Comparison of ENCODE assay signal across 12 mouse cellular contexts in genomic region chr5:134164688-134165087, GRCm38 (mm10). TPM values are rescaled to one million over a fixed set of nuclear protein-coding genes. Genes with fewer than 3 reads are reported as not detected.
DNase-seq lines count a peak whose midpoint lies in the region; ATAC-seq and TF ChIP-seq lines count a peak whose summit lies in the region.
"Had no signal": no experiment of that assay in that cellular context is flagged by ENCODE, and none has a peak within 500 bp of the region (broad histone marks: within the 10 kb centered on the region; RNA-seq: fewer than 3 reads in every experiment).

No protein-coding gene starts in this region.

- H3K27me3 ChIP-seq in lung, embryonic 14.5 days (ENCODE audit: insufficient read depth, low read length): no peaks in the 10 kb centered on the region
- no peaks in the 10 kb centered on the region for H3K27me3 ChIP-seq in kidney, adult 2 months (replicated peaks; ENCODE audit: control insufficient read depth, insufficient read depth, low read length)
- no peaks in the 10 kb centered on the region for H3K27me3 ChIP-seq in midbrain, embryonic 15.5 days (replicated peaks)
- H3K27me3 ChIP-seq: lung, embryonic 15.5 days had no signal

- no peaks in the 10 kb centered on the region for H3K9me3 ChIP-seq in lung, embryonic 14.5 days (ENCODE audit: low read depth, low read length)
- H3K9me3 ChIP-seq in midbrain, embryonic 15.5 days: no peaks in the 10 kb centered on the region
- H3K9me3 ChIP-seq: lung, embryonic 15.5 days had no signal

- no peak overlapping the region for H3K4me3 ChIP-seq in lung, embryonic 14.5 days (ENCODE audit: low read depth, low read length)
- H3K4me3 ChIP-seq in kidney, adult 2 months (ENCODE audit: insufficient read depth, low read depth, low read length): no peak overlapping the region
- H3K4me3 ChIP-seq in midbrain, embryonic 15.5 days: no peak overlapping the region
- H3K4me3 ChIP-seq: lung, embryonic 15.5 days had no signal

- H3K4me1 ChIP-seq in lung, embryonic 14.5 days (ENCODE audit: insufficient read depth): no peaks in the 10 kb centered on the region
- H3K4me1 ChIP-seq in kidney, adult 2 months (ENCODE audit: control insufficient read depth, insufficient read depth, low read length): no peaks in the 10 kb centered on the region
- H3K4me1 ChIP-seq in midbrain, embryonic 15.5 days: peaks cover 9% of the 10 kb centered on the region

- H3K27ac ChIP-seq in lung, embryonic 14.5 days (ENCODE audit: low read depth): no peak overlapping the region
- H3K27ac ChIP-seq in kidney, adult 2 months (ENCODE audit: insufficient read depth, low read depth, low read length): no peak overlapping the region
- H3K27ac ChIP-seq in midbrain, embryonic 15.5 days: 0 out of 2 replicates have a peak overlapping the region, but pooled peaks have one; percentile 15
- H3K27ac ChIP-seq: hindbrain, embryonic 14.5 days; lung, embryonic 15.5 days had no signal

- peak; percentile 46 for DNase-seq in lung, embryonic 14.5 days
- DNase-seq in lung, postnatal 10 days: no peak
- peak; percentile 76 for DNase-seq in adrenal gland, adult 8-10 months
- DNase-seq in kidney, adult 2 months: peak; percentile 84
- no peak for DNase-seq in frontal cortex, postnatal 10 days (ENCODE audit: low spot score in 2 of 2)
- no peak for DNase-seq in gastrocnemius, postnatal 4 days (ENCODE audit: low spot score in 2 of 2)
- DNase-seq: gastrocnemius, postnatal 14 days; thymus, postnatal 4 days had no signal

- ATAC-seq in lung, embryonic 14.5 days (ENCODE audit: insufficient read depth): no peak
- no peak for ATAC-seq in midbrain, embryonic 15.5 days (replicated peaks)
- ATAC-seq in megakaryocyte progenitor cell, adult 5-6 weeks (replicated peaks; ENCODE audit: poor library complexity): no peak

- no peak overlapping the region for H3K9ac ChIP-seq in lung, embryonic 14.5 days
- H3K9ac ChIP-seq in midbrain, embryonic 15.5 days: no peak overlapping the region
- H3K9ac ChIP-seq: hindbrain, embryonic 14.5 days; lung, embryonic 15.5 days had no signal

- H3K36me3 ChIP-seq in lung, embryonic 14.5 days (ENCODE audit: insufficient read depth): peaks cover 78% of the 10 kb centered on the region
- H3K36me3 ChIP-seq in kidney, adult 2 months (ENCODE audit: control insufficient read depth, insufficient read depth, low read length): no peaks in the 10 kb centered on the region
- peaks cover 5% of the 10 kb centered on the region; the same call in 1 of the 2 replicates for H3K36me3 ChIP-seq in midbrain, embryonic 15.5 days (replicated peaks)

- 54% methylated on average over 5 of the region's 5 CpGs for WGBS in lung, embryonic 14.5 days
- 20% methylated on average over 5 of the region's 5 CpGs for WGBS in kidney, adult 2 months
- WGBS in midbrain, embryonic 15.5 days: 75% methylated on average over 5 of the region's 5 CpGs

- no peak for TF ChIP-seq CTCF in lung, embryonic 14.5 days (IDR thresholded peaks at IDR 0.05; ENCODE audit: low read depth)
- TF ChIP-seq CTCF in kidney, adult 2 months (conservative IDR thresholded peaks at IDR 0.05; ENCODE audit: insufficient read depth, insufficient read length, low read depth, low read length): no peak

- no peak for TF ChIP-seq POLR2A in kidney, adult 2 months (IDR thresholded peaks at IDR 0.05; ENCODE audit: low read depth, low read length)

- no peak overlapping the region for H3K4me2 ChIP-seq in lung, embryonic 14.5 days
- no peak overlapping the region for H3K4me2 ChIP-seq in midbrain, embryonic 15.5 days
- H3K4me2 ChIP-seq: hindbrain, embryonic 14.5 days; lung, embryonic 15.5 days had no signal

RNA-seq across cellular contexts. Expression of gene Rcc1l, which starts 11.9 kb away (rescaled TPM):
- 31.2 and 35.5 TPM in 2 replicates for polyA plus RNA-seq in lung, embryonic 14.5 days (2014; fragmentation: Nextera tagmentation; extraction: Ambion mirVana)
- 10 to 100 TPM; 34.6 to 43.1 (median 37.8) TPM for total RNA-seq in adrenal gland, adult 8-10 months (2022)
- polyA plus RNA-seq in kidney, adult 2 months (2012; rRNA removed): 18.7 and 19.3 TPM in 2 replicates
- 19.8 and 24.0 TPM in 2 replicates for polyA plus RNA-seq in midbrain, embryonic 15.5 days (2015; fragmentation: Nextera tagmentation; extraction: Ambion mirVana)
- total RNA-seq in gastrocnemius, postnatal 4 days (2021): 10 to 100 TPM; 18.7 to 23.8 TPM
- 10.6 and 11.1 TPM in 2 replicates for total RNA-seq in megakaryocyte progenitor cell, adult 5-6 weeks (2015)
- 8.8 and 10.2 TPM in 2 replicates for total RNA-seq in megakaryocyte progenitor cell, adult 5-6 weeks (2017)

RNA-seq across cellular contexts. Expression of gene Gtf2ird2, which starts 19.1 kb away (rescaled TPM):
- polyA plus RNA-seq in lung, embryonic 14.5 days (2014; fragmentation: Nextera tagmentation; extraction: Ambion mirVana): 6.9 and 9.6 TPM in 2 replicates
- 10 to 100 TPM; 10.4 to 19.9 (median 14.2) TPM for total RNA-seq in adrenal gland, adult 8-10 months (2022)
- 5.6 and 5.7 TPM in 2 replicates for polyA plus RNA-seq in kidney, adult 2 months (2012; rRNA removed)
- 16.3 and 17.9 TPM in 2 replicates for polyA plus RNA-seq in midbrain, embryonic 15.5 days (2015; fragmentation: Nextera tagmentation; extraction: Ambion mirVana)
- total RNA-seq in gastrocnemius, postnatal 4 days (2021): 10 to 100 TPM in 1 of 2 experiments, 1 to 10 TPM in 1; 9.8 to 10.3 TPM
- total RNA-seq in megakaryocyte progenitor cell, adult 5-6 weeks (2015): 4.2 TPM in 2 replicates
- 4.2 and 4.7 TPM in 2 replicates for total RNA-seq in megakaryocyte progenitor cell, adult 5-6 weeks (2017)

Comparison
In these comparisons a context has a peak if more than half of its experiments do, and no peak if none do; other contexts are left out.
1. DNase-seq: peak in lung, embryonic 14.5 days (single experiment), adrenal gland, adult 8-10 months (single experiment) and kidney, adult 2 months (single experiment); none in lung, postnatal 10 days (single experiment), frontal cortex, postnatal 10 days (0 of 2) and gastrocnemius, postnatal 4 days (0 of 2).